Mouse (Mus musculus) A20 (cell line): ENCODE measurements at regions not wholly inside any gene's neighbourhood (a gene's known extent, or its start where the extent isn't known, plus 50 kb on each side); places are given as distances from the start of the nearest gene placed in this dataset.

Source experiments
- DNase-seq: peaks from one replicate; pipeline ENCODE4 v3.0.0-alpha.2; 2011; ENCODE audit warnings: low read depth, low spot score

- no peak for DNase-seq
Measured at GRCm38 (mm10) chr13:84760978-84761377, 428.2 kb upstream of the Ccnh start.

GRCm38 (mm10) chr13:84761821-84762220 lies 427.4 kb upstream of the Ccnh start:
- no peak for DNase-seq

DNA sequence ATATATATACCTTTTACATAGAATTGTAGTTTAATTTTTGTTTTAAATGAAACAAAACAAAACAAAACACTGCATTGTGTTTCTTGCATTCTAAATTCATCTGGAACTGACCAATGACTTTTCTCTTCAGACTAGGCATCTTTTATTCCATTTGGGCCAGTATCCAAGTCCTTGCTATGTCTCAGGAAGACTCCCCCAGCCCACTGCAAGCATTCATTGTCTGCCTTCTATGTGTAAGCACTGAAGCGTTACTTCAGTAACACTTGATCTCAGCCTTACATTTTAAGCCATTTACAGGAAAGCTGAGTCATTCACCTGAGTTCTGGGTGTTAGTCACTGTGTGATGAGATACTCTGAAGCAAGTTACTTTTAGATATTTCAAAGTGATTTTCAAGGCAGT lies 425.3 kb upstream of the Ccnh start:
- DNase-seq: no peak

GRCm38 (mm10) chr13:84771956-84772355 lies 417.3 kb upstream of the Ccnh start:
- DNase-seq: no peak

DNA sequence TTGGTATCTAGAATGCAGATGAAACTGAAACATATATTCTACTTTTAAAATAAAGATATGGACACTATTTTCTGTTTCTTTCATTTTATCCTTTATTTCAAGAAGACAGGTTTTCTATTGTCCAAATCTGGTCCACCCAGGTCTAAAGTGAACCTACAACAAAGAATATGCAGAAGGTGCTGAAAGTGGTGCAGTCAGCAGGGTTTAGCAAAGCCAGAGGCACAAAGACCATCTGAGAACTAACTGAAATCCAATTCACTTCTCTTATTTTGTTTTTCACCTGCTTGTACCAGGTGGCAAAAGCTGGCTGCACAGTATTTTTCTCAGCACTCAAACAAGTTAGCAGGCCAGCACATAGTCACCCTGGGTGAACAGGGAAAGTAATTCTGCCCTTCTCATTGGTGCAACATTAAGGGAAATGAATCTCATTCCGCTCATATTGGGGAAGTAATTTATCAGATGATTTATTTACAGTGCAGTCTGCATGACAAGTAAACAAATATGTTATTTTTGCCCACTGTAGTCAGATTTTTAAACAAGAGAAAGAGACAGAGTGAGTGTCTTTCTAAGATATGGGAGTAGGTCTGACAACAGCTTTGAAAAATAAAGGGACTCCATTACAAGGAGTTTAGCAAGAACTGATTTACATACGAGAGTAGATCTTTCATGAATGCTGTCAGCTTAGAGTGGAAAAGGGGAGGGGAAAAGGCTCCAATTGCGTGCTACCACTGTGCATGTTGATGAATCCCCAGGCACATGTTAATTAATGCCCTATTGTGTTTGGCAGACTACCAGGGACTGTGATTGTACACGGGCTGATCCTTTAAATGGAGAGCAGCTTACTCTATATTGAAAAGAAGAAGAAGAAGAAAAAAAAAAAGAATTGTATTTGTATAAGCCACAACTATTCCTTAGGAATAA lies 405.9 kb upstream of the Ccnh start:
- peak; percentile 89 for DNase-seq

- peak; percentile 1 for DNase-seq
Measured at GRCm38 (mm10) chr13:84804241-84804980, 384.8 kb upstream of the Ccnh start.

- peak; percentile 40 for DNase-seq
Measured at GRCm38 (mm10) chr13:84805190-84805589, 384.0 kb upstream of the Ccnh start.

- DNase-seq: no peak
Measured at GRCm38 (mm10) chr13:84809605-84810004, 379.6 kb upstream of the Ccnh start.
